Comparison of ENCODE assay signal across 20 mouse cellular contexts in genomic region chr17:67268475-67269080, GRCm38 (mm10).
DNase-seq lines count a peak whose midpoint lies in the region; ATAC-seq and TF ChIP-seq lines count a peak whose summit lies in the region.
"Had no signal": no experiment of that assay in that cellular context is flagged by ENCODE, and none has a peak within 500 bp of the region (broad histone marks: within the 10 kb centered on the region; RNA-seq: fewer than 3 reads in every experiment).

No protein-coding gene starts in this region.

- H3K9me3 ChIP-seq in hindbrain, postnatal 0 days (ENCODE audit: low read length): no peaks in the 10 kb centered on the region
- no peaks in the 10 kb centered on the region for H3K9me3 ChIP-seq in hindbrain, embryonic 16.5 days (ENCODE audit: control insufficient read depth, low read length)
- H3K9me3 ChIP-seq in kidney, embryonic 16.5 days (ENCODE audit: low read length): no peaks in the 10 kb centered on the region
- H3K9me3 ChIP-seq in midbrain, embryonic 15.5 days: no peaks in the 10 kb centered on the region
- H3K9me3 ChIP-seq in midbrain, embryonic 13.5 days: no peaks in the 10 kb centered on the region
- H3K9me3 ChIP-seq: embryonic facial prominence, embryonic 10.5 days; forebrain, embryonic 10.5 days; heart, embryonic 12.5 days; hindbrain, embryonic 15.5 days had no signal

- ATAC-seq in hindbrain, postnatal 0 days: no peak
- no peak for ATAC-seq in hindbrain, embryonic 16.5 days
- ATAC-seq in kidney, embryonic 16.5 days (ENCODE audit: low FRiP score, low TSS enrichment): peak; percentile 50; the same call in 1 of the 2 replicates
- ATAC-seq in midbrain, embryonic 15.5 days (replicated peaks): no peak
- ATAC-seq in midbrain, embryonic 13.5 days: no peak
- ATAC-seq: forebrain, embryonic 14.5 days had no signal

- peak; percentile 5 for DNase-seq in hindbrain, postnatal 0 days (ENCODE audit: low spot score)
- DNase-seq in kidney, postnatal 25 days: no peak
- no peak for DNase-seq in thymus, adult 2 months
- DNase-seq: adrenal gland, adult 2 months; adrenal gland, postnatal 25 days; cerebellum, adult 2 months; cerebellum, postnatal 10 days; gastrocnemius, adult 2 months; gastrocnemius, postnatal 25 days; heart, adult 18-20 months; heart, postnatal 36 days had no signal

- WGBS in hindbrain, postnatal 0 days: 77% methylated on average over 9 of the region's 9 CpGs
- WGBS in hindbrain, embryonic 16.5 days: 71% methylated on average over 9 of the region's 9 CpGs
- 37% methylated on average over 9 of the region's 9 CpGs for WGBS in kidney, embryonic 16.5 days
- WGBS in midbrain, embryonic 15.5 days: 78% methylated on average over 9 of the region's 9 CpGs
- 83% methylated on average over 9 of the region's 9 CpGs for WGBS in midbrain, embryonic 13.5 days
- WGBS in thymus, adult 2 months: 95% methylated on average over 9 of the region's 9 CpGs

- no peak overlapping the region for H3K9ac ChIP-seq in hindbrain, postnatal 0 days (replicated peaks; ENCODE audit: low read length)
- H3K9ac ChIP-seq in hindbrain, embryonic 16.5 days (ENCODE audit: low read depth, low read length): no peak overlapping the region
- H3K9ac ChIP-seq in kidney, embryonic 16.5 days (replicated peaks; ENCODE audit: low read length): no peak overlapping the region
- no peak overlapping the region for H3K9ac ChIP-seq in midbrain, embryonic 15.5 days
- no peak overlapping the region for H3K9ac ChIP-seq in midbrain, embryonic 13.5 days (replicated peaks)
- H3K9ac ChIP-seq: heart, embryonic 12.5 days; hindbrain, embryonic 15.5 days had no signal

- TF ChIP-seq POLR2A in thymus, adult 2 months (IDR thresholded peaks at IDR 0.05; ENCODE audit: control insufficient read depth, extremely low read depth, insufficient read depth, low read length, poor library complexity): no peak

- no peak overlapping the region for H3K4me2 ChIP-seq in hindbrain, postnatal 0 days (ENCODE audit: low read depth, low read length)
- no peak overlapping the region for H3K4me2 ChIP-seq in hindbrain, embryonic 16.5 days (ENCODE audit: low read length)
- no peak overlapping the region for H3K4me2 ChIP-seq in kidney, embryonic 16.5 days (replicated peaks; ENCODE audit: low read depth, low read length)
- H3K4me2 ChIP-seq in midbrain, embryonic 15.5 days: no peak overlapping the region
- H3K4me2 ChIP-seq in midbrain, embryonic 13.5 days (replicated peaks): no peak overlapping the region
- H3K4me2 ChIP-seq: heart, embryonic 12.5 days; hindbrain, embryonic 15.5 days had no signal

- no peak overlapping the region for H3K4me3 ChIP-seq in hindbrain, postnatal 0 days (ENCODE audit: low read length)
- no peak overlapping the region for H3K4me3 ChIP-seq in hindbrain, embryonic 16.5 days (ENCODE audit: low read length)
- no peak overlapping the region for H3K4me3 ChIP-seq in kidney, embryonic 16.5 days (ENCODE audit: low read length)
- no peak overlapping the region for H3K4me3 ChIP-seq in midbrain, embryonic 15.5 days
- no peak overlapping the region for H3K4me3 ChIP-seq in midbrain, embryonic 13.5 days (replicated peaks)
- H3K4me3 ChIP-seq in thymus, adult 2 months (ENCODE audit: control insufficient read depth, insufficient read depth, low read length): no peak overlapping the region
- H3K4me3 ChIP-seq: embryonic facial prominence, embryonic 10.5 days; forebrain, embryonic 10.5 days; gastrocnemius, adult 2 months; heart, embryonic 12.5 days; hindbrain, embryonic 15.5 days had no signal

- no peaks in the 10 kb centered on the region for H3K36me3 ChIP-seq in hindbrain, postnatal 0 days (ENCODE audit: insufficient read depth, low read length)
- no peaks in the 10 kb centered on the region for H3K36me3 ChIP-seq in hindbrain, embryonic 16.5 days (ENCODE audit: control insufficient read depth, insufficient read depth, low read length)
- no peaks in the 10 kb centered on the region for H3K36me3 ChIP-seq in kidney, embryonic 16.5 days (ENCODE audit: insufficient read depth, low read length)
- no peaks in the 10 kb centered on the region for H3K36me3 ChIP-seq in midbrain, embryonic 15.5 days (replicated peaks)
- no peaks in the 10 kb centered on the region for H3K36me3 ChIP-seq in midbrain, embryonic 13.5 days
- no peaks in the 10 kb centered on the region for H3K36me3 ChIP-seq in thymus, adult 2 months (ENCODE audit: control insufficient read depth, insufficient read depth, low read length)
- H3K36me3 ChIP-seq: embryonic facial prominence, embryonic 10.5 days; forebrain, embryonic 10.5 days; heart, embryonic 12.5 days; hindbrain, embryonic 15.5 days had no signal

- no peak for TF ChIP-seq CTCF in hindbrain, postnatal 0 days (IDR thresholded peaks at IDR 0.05; ENCODE audit: low read depth)
- TF ChIP-seq CTCF in thymus, adult 2 months (IDR thresholded peaks at IDR 0.05; ENCODE audit: borderline replicate concordance, control insufficient read depth, extremely low read depth, insufficient read depth, low read length, poor library complexity): no peak

- no peak overlapping the region for H3K27ac ChIP-seq in hindbrain, postnatal 0 days
- no peak overlapping the region for H3K27ac ChIP-seq in hindbrain, embryonic 16.5 days (ENCODE audit: low read depth, low read length)
- peak overlapping the region; percentile 37 for H3K27ac ChIP-seq in kidney, embryonic 16.5 days (ENCODE audit: low read length)
- peak overlapping the region; percentile 7; the same call in 1 of the 2 replicates for H3K27ac ChIP-seq in midbrain, embryonic 15.5 days
- H3K27ac ChIP-seq in midbrain, embryonic 13.5 days: no peak overlapping the region
- no peak overlapping the region for H3K27ac ChIP-seq in thymus, adult 2 months (ENCODE audit: control insufficient read depth, insufficient read depth, low read length)
- H3K27ac ChIP-seq: embryonic facial prominence, embryonic 10.5 days; forebrain, embryonic 10.5 days; gastrocnemius, adult 2 months; hindbrain, embryonic 15.5 days had no signal

- 0 out of 2 replicates have a peak, but pooled peaks cover 3% of the 10 kb centered on the region for H3K4me1 ChIP-seq in hindbrain, postnatal 0 days (ENCODE audit: insufficient read depth, low read length)
- no peaks in the 10 kb centered on the region for H3K4me1 ChIP-seq in hindbrain, embryonic 16.5 days (ENCODE audit: control insufficient read depth, insufficient read depth, low read depth, low read length)
- H3K4me1 ChIP-seq in kidney, embryonic 16.5 days (ENCODE audit: insufficient read depth, low read length): peaks cover 15% of the 10 kb centered on the region
- H3K4me1 ChIP-seq in midbrain, embryonic 15.5 days: no peaks in the 10 kb centered on the region
- H3K4me1 ChIP-seq in midbrain, embryonic 13.5 days (replicated peaks): no peaks in the 10 kb centered on the region
- H3K4me1 ChIP-seq in thymus, adult 2 months (replicated peaks; ENCODE audit: control insufficient read depth, insufficient read depth, low read length): no peaks in the 10 kb centered on the region

- no peaks in the 10 kb centered on the region for H3K27me3 ChIP-seq in hindbrain, postnatal 0 days (ENCODE audit: insufficient read depth, low read length)
- no peaks in the 10 kb centered on the region for H3K27me3 ChIP-seq in hindbrain, embryonic 16.5 days (replicated peaks; ENCODE audit: control insufficient read depth, insufficient read depth, low read length)
- no peaks in the 10 kb centered on the region for H3K27me3 ChIP-seq in kidney, embryonic 16.5 days (ENCODE audit: insufficient read depth, low read length)
- H3K27me3 ChIP-seq in midbrain, embryonic 15.5 days (replicated peaks): no peaks in the 10 kb centered on the region
- H3K27me3 ChIP-seq in midbrain, embryonic 13.5 days: no peaks in the 10 kb centered on the region
- H3K27me3 ChIP-seq in thymus, adult 2 months (ENCODE audit: control insufficient read depth, insufficient read depth, low read length): no peaks in the 10 kb centered on the region
- H3K27me3 ChIP-seq: heart, embryonic 12.5 days; hindbrain, embryonic 15.5 days had no signal

Comparison
In these comparisons a context has a peak if more than half of its experiments do, and no peak if none do; other contexts are left out.
1. H3K27ac ChIP-seq: peak in kidney, embryonic 16.5 days (single experiment) and midbrain, embryonic 15.5 days (single experiment); none in hindbrain, postnatal 0 days (single experiment), hindbrain, embryonic 16.5 days (single experiment), midbrain, embryonic 13.5 days (single experiment) and thymus, adult 2 months (single experiment).